Mouse (Mus musculus): ENCODE measurements at regions not wholly inside any gene's neighbourhood (a gene's known extent, or its start where the extent isn't known, plus 50 kb on each side); places are given as distances from the start of the nearest gene placed in this dataset.

- WGBS = 43% methylated on average over 1 of the region's 1 CpGs
- peak; percentile 92 for ATAC-seq
- no peak overlapping the region for H3K4me2 ChIP-seq (ENCODE audit: low read depth, low read length)
Observed at GRCm38 (mm10) chr4:89428465-89428864, 117.6 kb upstream of the Cdkn2b start.

GRCm38 (mm10) chr4:89427345-89428293 is 116.8 kb upstream of the Cdkn2b start:
- Histone ChIP-seq H3K4me3 (ENCODE audit: low read length) (no peak overlapping the region), H3K9me3 (ENCODE audit: control insufficient read depth, low read length) (no peaks in the 10 kb centered on the region), H3K4me2 (ENCODE audit: low read depth, low read length) (no peak overlapping the region), H3K9ac (ENCODE audit: low read depth, low read length) (no peak overlapping the region), H3K27me3 (replicated peaks; ENCODE audit: control insufficient read depth, insufficient read depth, low read length) (no peaks in the 10 kb centered on the region), H3K4me1 (ENCODE audit: control insufficient read depth, insufficient read depth, low read length) (peaks cover 4% of the 10 kb centered on the region; the same call in 1 of the 2 replicates), H3K36me3 (ENCODE audit: control insufficient read depth, insufficient read depth, low read length) (no peaks in the 10 kb centered on the region), H3K27ac (ENCODE audit: low read length) (peak overlapping the region; percentile 86)
- ATAC-seq = peak; percentile 77
- WGBS = 37% methylated on average over 9 of the region's 9 CpGs

More at GRCm38 (mm10) chr4:89428465-89428864, 117.6 kb upstream of the Cdkn2b start:
- Histone ChIP-seq H3K4me3 (ENCODE audit: low read length) (no peak overlapping the region), H3K9ac (ENCODE audit: low read depth, low read length) (no peak overlapping the region), H3K36me3 (ENCODE audit: control insufficient read depth, insufficient read depth, low read length) (no peaks in the 10 kb centered on the region), H3K4me1 (ENCODE audit: control insufficient read depth, insufficient read depth, low read length) (peaks cover 4% of the 10 kb centered on the region; the same call in 1 of the 2 replicates), H3K27me3 (replicated peaks; ENCODE audit: control insufficient read depth, insufficient read depth, low read length) (no peaks in the 10 kb centered on the region), H3K9me3 (ENCODE audit: control insufficient read depth, low read length) (no peaks in the 10 kb centered on the region), H3K27ac (ENCODE audit: low read length) (peak overlapping the region; percentile 86)

GRCm38 (mm10) chr4:89425916-89426315 is 115.1 kb upstream of the Cdkn2b start:
- H3K27ac ChIP-seq (ENCODE audit: low read length) = no peak overlapping the region
- no peaks in the 10 kb centered on the region for H3K36me3 ChIP-seq (ENCODE audit: control insufficient read depth, insufficient read depth, low read length)
- 58% methylated on average over 2 of the region's 2 CpGs for WGBS
- no peaks in the 10 kb centered on the region for H3K27me3 ChIP-seq (replicated peaks; ENCODE audit: control insufficient read depth, insufficient read depth, low read length)
- no peak for ATAC-seq
- H3K9ac ChIP-seq (ENCODE audit: low read depth, low read length) = no peak overlapping the region
- no peaks in the 10 kb centered on the region for H3K9me3 ChIP-seq (ENCODE audit: control insufficient read depth, low read length)
- H3K4me2 ChIP-seq (ENCODE audit: low read depth, low read length) = no peak overlapping the region
- H3K4me3 ChIP-seq (ENCODE audit: low read length) = no peak overlapping the region
- H3K4me1 ChIP-seq (ENCODE audit: control insufficient read depth, insufficient read depth, low read length) = peaks cover 4% of the 10 kb centered on the region; the same call in 1 of the 2 replicates

GRCm38 (mm10) chr4:89421694-89422354 is 111.0 kb upstream of the Cdkn2b start:
- Histone ChIP-seq H3K9ac (ENCODE audit: low read depth, low read length) (no peak overlapping the region), H3K4me2 (ENCODE audit: low read depth, low read length) (no peak overlapping the region), H3K9me3 (ENCODE audit: control insufficient read depth, low read length) (no peaks in the 10 kb centered on the region), H3K36me3 (ENCODE audit: control insufficient read depth, insufficient read depth, low read length) (no peaks in the 10 kb centered on the region), H3K27me3 (replicated peaks; ENCODE audit: control insufficient read depth, insufficient read depth, low read length) (no peaks in the 10 kb centered on the region), H3K4me3 (ENCODE audit: low read length) (no peak overlapping the region), H3K27ac (ENCODE audit: low read length) (peak overlapping the region; percentile 29; the same call in 1 of the 2 replicates), H3K4me1 (ENCODE audit: control insufficient read depth, insufficient read depth, low read length) (no peaks in the 10 kb centered on the region; the same call in 1 of the 2 replicates)
- WGBS = 50% methylated on average over 6 of the region's 6 CpGs
- peak; percentile 95 for ATAC-seq

- H3K9me3 ChIP-seq (ENCODE audit: control insufficient read depth, low read length) = no peaks in the 10 kb centered on the region
- no peaks in the 10 kb centered on the region for H3K4me1 ChIP-seq (ENCODE audit: control insufficient read depth, insufficient read depth, low read length)
- WGBS = 88% methylated on average over 5 of the region's 5 CpGs
- no peak overlapping the region for H3K4me3 ChIP-seq (ENCODE audit: low read length)
- H3K27me3 ChIP-seq (replicated peaks; ENCODE audit: control insufficient read depth, insufficient read depth, low read length) = no peaks in the 10 kb centered on the region
- no peak overlapping the region for H3K4me2 ChIP-seq (ENCODE audit: low read depth, low read length)
- no peaks in the 10 kb centered on the region for H3K36me3 ChIP-seq (ENCODE audit: control insufficient read depth, insufficient read depth, low read length)
- H3K27ac ChIP-seq (ENCODE audit: low read length) = no peak overlapping the region
- ATAC-seq = no peak
- H3K9ac ChIP-seq (ENCODE audit: low read depth, low read length) = no peak overlapping the region
Observed at GRCm38 (mm10) chr4:89420868-89421267, 110.0 kb upstream of the Cdkn2b start.

GRCm38 (mm10) chr4:89419507-89419906 is 108.7 kb upstream of the Cdkn2b start:
- WGBS = 95% methylated on average over 7 of the region's 7 CpGs
- no peaks in the 10 kb centered on the region for H3K36me3 ChIP-seq (ENCODE audit: control insufficient read depth, insufficient read depth, low read length)
- no peaks in the 10 kb centered on the region for H3K9me3 ChIP-seq (ENCODE audit: control insufficient read depth, low read length)
- no peak overlapping the region for H3K4me3 ChIP-seq (ENCODE audit: low read length)
- no peak overlapping the region for H3K27ac ChIP-seq (ENCODE audit: low read length)
- H3K4me2 ChIP-seq (ENCODE audit: low read depth, low read length) = no peak overlapping the region
- H3K4me1 ChIP-seq (ENCODE audit: control insufficient read depth, insufficient read depth, low read length) = no peaks in the 10 kb centered on the region
- no peaks in the 10 kb centered on the region for H3K27me3 ChIP-seq (replicated peaks; ENCODE audit: control insufficient read depth, insufficient read depth, low read length)
- H3K9ac ChIP-seq (ENCODE audit: low read depth, low read length) = no peak overlapping the region
- ATAC-seq = no peak

GRCm38 (mm10) chr4:89405624-89406167 is 94.9 kb upstream of the Cdkn2b start:
- Histone ChIP-seq H3K36me3 (ENCODE audit: control insufficient read depth, insufficient read depth, low read length) (no peaks in the 10 kb centered on the region), H3K9ac (ENCODE audit: low read depth, low read length) (no peak overlapping the region), H3K27me3 (replicated peaks; ENCODE audit: control insufficient read depth, insufficient read depth, low read length) (no peaks in the 10 kb centered on the region), H3K4me3 (ENCODE audit: low read length) (no peak overlapping the region), H3K27ac (ENCODE audit: low read length) (no peak overlapping the region), H3K4me1 (ENCODE audit: control insufficient read depth, insufficient read depth, low read length) (no peaks in the 10 kb centered on the region), H3K4me2 (ENCODE audit: low read depth, low read length) (no peak overlapping the region), H3K9me3 (ENCODE audit: control insufficient read depth, low read length) (no peaks in the 10 kb centered on the region)
- ATAC-seq = peak; percentile 55; the same call in 1 of the 2 replicates
- 42% methylated on average over 2 of the region's 2 CpGs for WGBS

- 94% methylated on average over 1 of the region's 1 CpGs for WGBS
- H3K4me2 ChIP-seq (ENCODE audit: low read depth, low read length) = no peak overlapping the region
- H3K9ac ChIP-seq (ENCODE audit: low read depth, low read length) = no peak overlapping the region
- no peaks in the 10 kb centered on the region for H3K9me3 ChIP-seq (ENCODE audit: control insufficient read depth, low read length)
- H3K36me3 ChIP-seq (ENCODE audit: control insufficient read depth, insufficient read depth, low read length) = no peaks in the 10 kb centered on the region
- no peaks in the 10 kb centered on the region for H3K4me1 ChIP-seq (ENCODE audit: control insufficient read depth, insufficient read depth, low read length)
- no peak for ATAC-seq
- no peaks in the 10 kb centered on the region for H3K27me3 ChIP-seq (replicated peaks; ENCODE audit: control insufficient read depth, insufficient read depth, low read length)
- no peak overlapping the region for H3K4me3 ChIP-seq (ENCODE audit: low read length)
- H3K27ac ChIP-seq (ENCODE audit: low read length) = no peak overlapping the region
Observed at GRCm38 (mm10) chr4:89403151-89403550, 92.3 kb upstream of the Cdkn2b start.

- Histone ChIP-seq H3K36me3 (ENCODE audit: control insufficient read depth, insufficient read depth, low read length) (no peaks in the 10 kb centered on the region), H3K4me3 (ENCODE audit: low read length) (no peak overlapping the region), H3K9ac (ENCODE audit: low read depth, low read length) (no peak overlapping the region), H3K27ac (ENCODE audit: low read length) (no peak overlapping the region), H3K9me3 (ENCODE audit: control insufficient read depth, low read length) (no peaks in the 10 kb centered on the region), H3K4me1 (ENCODE audit: control insufficient read depth, insufficient read depth, low read length) (no peaks in the 10 kb centered on the region), H3K27me3 (replicated peaks; ENCODE audit: control insufficient read depth, insufficient read depth, low read length) (no peaks in the 10 kb centered on the region), H3K4me2 (ENCODE audit: low read depth, low read length) (no peak overlapping the region)
- 57% methylated on average over 5 of the region's 5 CpGs for WGBS
- ATAC-seq = peak; percentile 55; the same call in 1 of the 2 replicates
Observed at GRCm38 (mm10) chr4:89402324-89402723, 91.5 kb upstream of the Cdkn2b start.
